12 mouse cellular contexts compared by ENCODE assay signal in the genomic region with DNA sequence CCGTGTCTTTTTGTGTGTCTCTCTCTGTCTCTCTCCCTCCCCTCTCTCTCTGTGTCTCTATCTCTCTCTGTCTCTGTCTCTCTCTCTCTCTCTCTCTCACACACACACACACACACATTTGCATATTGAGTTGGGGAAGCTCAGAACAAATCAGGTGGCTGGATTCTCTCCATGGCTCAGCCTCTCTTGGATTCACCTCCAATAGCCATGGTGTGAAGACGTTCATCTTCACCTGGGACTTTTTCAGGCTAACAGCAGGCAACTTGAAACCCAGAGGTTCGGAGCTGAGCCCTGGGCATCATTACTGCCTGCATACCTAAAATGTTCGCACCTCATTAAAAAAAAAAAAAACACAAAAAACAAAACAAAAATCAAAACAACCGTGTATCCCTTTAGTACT. TPM values are rescaled to one million over a fixed set of nuclear protein-coding genes. Genes with fewer than 3 reads are reported as not detected.
DNase-seq lines count a peak whose midpoint lies in the region; ATAC-seq lines count a peak whose summit lies in the region.
"Had no signal": no experiment of that assay in that cellular context is flagged by ENCODE, and none has a peak within 500 bp of the region (broad histone marks: within the 10 kb centered on the region; RNA-seq: fewer than 3 reads in every experiment).

No protein-coding gene starts in this region.

- 70% methylated on average over 5 of the region's 5 CpGs for WGBS in heart, embryonic 14.5 days
- 73% methylated on average over 5 of the region's 5 CpGs for WGBS in liver, embryonic 11.5 days
- WGBS in kidney, embryonic 16.5 days, result 61% methylated on average over 5 of the region's 5 CpGs
- WGBS in neural tube, embryonic 15.5 days, result 72% methylated on average over 5 of the region's 5 CpGs

- H3K9me3 ChIP-seq in heart, embryonic 14.5 days (ENCODE audit: control insufficient read depth, low read length), result no peaks in the 10 kb centered on the region
- H3K9me3 ChIP-seq in liver, embryonic 11.5 days (ENCODE audit: control insufficient read depth, low read length), result no peaks in the 10 kb centered on the region
- H3K9me3 ChIP-seq in kidney, embryonic 16.5 days (ENCODE audit: low read length), result no peaks in the 10 kb centered on the region
- H3K9me3 ChIP-seq in neural tube, embryonic 15.5 days (replicated peaks), result no peaks in the 10 kb centered on the region

- no peak for ATAC-seq in heart, embryonic 14.5 days (ENCODE audit: insufficient number of reproducible peaks, insufficient read depth, low FRiP score, low read depth)
- ATAC-seq in liver, embryonic 11.5 days (replicated peaks; ENCODE audit: low FRiP score), result no peak
- no peak for ATAC-seq in kidney, embryonic 16.5 days (ENCODE audit: low FRiP score, low TSS enrichment)
- no peak for ATAC-seq in neural tube, embryonic 15.5 days (ENCODE audit: low FRiP score)

- H3K4me3 ChIP-seq in heart, embryonic 14.5 days (ENCODE audit: control insufficient read depth in 1 of 2, insufficient read depth in 1 of 2, low read depth in 1 of 2, low read length in 2 of 2), result no peak overlapping the region
- H3K4me3 ChIP-seq in liver, embryonic 11.5 days (ENCODE audit: low read depth, low read length), result no peak overlapping the region
- H3K4me3 ChIP-seq in kidney, embryonic 16.5 days (ENCODE audit: low read length), result no peak overlapping the region
- no peak overlapping the region for H3K4me3 ChIP-seq in neural tube, embryonic 15.5 days (replicated peaks)

- H3K4me1 ChIP-seq in heart, embryonic 14.5 days (ENCODE audit: control insufficient read depth in 2 of 2, insufficient read depth in 2 of 2, low read length in 2 of 2), result peaks cover 22 to 25% of the 10 kb centered on the region in 2 experiments
- H3K4me1 ChIP-seq in liver, embryonic 11.5 days (replicated peaks; ENCODE audit: control insufficient read depth, insufficient read depth, low read length), result peaks cover 8% of the 10 kb centered on the region; the same call in 1 of the 2 replicates
- H3K4me1 ChIP-seq in kidney, embryonic 16.5 days (ENCODE audit: insufficient read depth, low read length), result peaks cover 41% of the 10 kb centered on the region
- H3K4me1 ChIP-seq in neural tube, embryonic 15.5 days, result peaks cover 23% of the 10 kb centered on the region

- intact Hi-C loops in heart, postnatal 25 days (cut with DNase I), result no loop called here

- no peak overlapping the region for H3K4me2 ChIP-seq in heart, embryonic 14.5 days (ENCODE audit: low read length)
- H3K4me2 ChIP-seq in liver, embryonic 11.5 days, result no peak overlapping the region
- H3K4me2 ChIP-seq in kidney, embryonic 16.5 days (replicated peaks; ENCODE audit: low read depth, low read length), result no peak overlapping the region
- H3K4me2 ChIP-seq in neural tube, embryonic 15.5 days, result no peak overlapping the region

- peak overlapping the region; percentile 56 to 83; a peak in 3 of 4 replicates for H3K27ac ChIP-seq in heart, embryonic 14.5 days (replicated peaks in 1 of 2; ENCODE audit: control insufficient read depth in 1 of 2, insufficient read depth in 1 of 2, low read depth in 2 of 2, low read length in 2 of 2)
- peak overlapping the region; percentile 61; the same call in 1 of the 2 replicates for H3K27ac ChIP-seq in liver, embryonic 11.5 days (ENCODE audit: low read depth, low read length)
- H3K27ac ChIP-seq in kidney, embryonic 16.5 days (ENCODE audit: low read length), result peak overlapping the region; percentile 82
- peak overlapping the region; percentile 69; the same call in 1 of the 2 replicates for H3K27ac ChIP-seq in neural tube, embryonic 15.5 days (replicated peaks)
- H3K27ac ChIP-seq: macrophage had no signal

- no peak for DNase-seq in heart, postnatal 25 days (ENCODE audit: low spot score)
- DNase-seq in liver, embryonic 11.5 days (ENCODE audit: low spot score), result no peak
- DNase-seq in liver, result no peak
- DNase-seq in urinary bladder, adult 2 months (ENCODE audit: low spot score), result no peak
- no peak for DNase-seq in right cerebral cortex, postnatal 25 days
- DNase-seq: layer of hippocampus, postnatal 36 days; right cerebral cortex, adult 18-20 months had no signal

- H3K27me3 ChIP-seq in heart, embryonic 14.5 days (ENCODE audit: control insufficient read depth, insufficient read depth, low read length), result no peaks in the 10 kb centered on the region
- no peaks in the 10 kb centered on the region for H3K27me3 ChIP-seq in liver, embryonic 11.5 days (replicated peaks; ENCODE audit: control insufficient read depth, insufficient read depth, low read length)
- H3K27me3 ChIP-seq in kidney, embryonic 16.5 days (ENCODE audit: insufficient read depth, low read length), result no peaks in the 10 kb centered on the region
- no peaks in the 10 kb centered on the region for H3K27me3 ChIP-seq in neural tube, embryonic 15.5 days (replicated peaks)

- no peaks in the 10 kb centered on the region for H3K36me3 ChIP-seq in heart, embryonic 14.5 days (ENCODE audit: control insufficient read depth, insufficient read depth, low read length)
- no peaks in the 10 kb centered on the region for H3K36me3 ChIP-seq in liver, embryonic 11.5 days (ENCODE audit: control insufficient read depth, insufficient read depth, low read length)
- no peaks in the 10 kb centered on the region for H3K36me3 ChIP-seq in kidney, embryonic 16.5 days (ENCODE audit: insufficient read depth, low read length)
- no peaks in the 10 kb centered on the region for H3K36me3 ChIP-seq in neural tube, embryonic 15.5 days

- H3K9ac ChIP-seq in heart, embryonic 14.5 days (ENCODE audit: low read length), result peak overlapping the region; percentile 55; the same call in 1 of the 2 replicates
- H3K9ac ChIP-seq in liver, embryonic 11.5 days (ENCODE audit: low read depth, low read length), result no peak overlapping the region
- H3K9ac ChIP-seq in kidney, embryonic 16.5 days (replicated peaks; ENCODE audit: low read length), result no peak overlapping the region
- no peak overlapping the region for H3K9ac ChIP-seq in neural tube, embryonic 15.5 days (replicated peaks)

RNA-seq across cellular contexts. Expression of a gene that starts 29.4 kb away (rescaled TPM):
- polyA plus RNA-seq in heart, embryonic 14.5 days (2014; fragmentation: Nextera tagmentation; extraction: Ambion mirVana), result 3.6 and 3.9 TPM in 2 replicates
- total RNA-seq in heart, postnatal 25 days (2021), result 1 to 10 TPM; 2.3 TPM
- 1.3 and 3.2 TPM in 2 replicates for polyA plus RNA-seq in liver, embryonic 11.5 days (2014; fragmentation: Nextera tagmentation; extraction: Ambion mirVana)
- polyA plus RNA-seq in kidney, embryonic 16.5 days (2015; fragmentation: Nextera tagmentation; extraction: Ambion mirVana), result 0.73 and 1.4 TPM in 2 replicates
- 0.97 and 1.0 TPM in 2 replicates for polyA plus RNA-seq in neural tube, embryonic 15.5 days (2015; fragmentation: Nextera tagmentation; extraction: Ambion mirVana)
- polyA plus RNA-seq in urinary bladder, adult 2 months (2012; rRNA removed), result 0.83 and 0.96 TPM in 2 replicates
- total RNA-seq: granulocyte monocyte progenitor cell, adult 5-6 weeks had no signal
- polyA plus RNA-seq: macrophage had no signal
